Mouse (Mus musculus) lung, postnatal 0 days (tissue): ENCODE measurements at regions not wholly inside any gene's neighbourhood (a gene's known extent, or its start where the extent isn't known, plus 50 kb on each side); places are given as distances from the start of the nearest gene placed in this dataset.

ENCODE experiments used
- CTCF ChIP-seq: IDR thresholded peaks from 2 replicates; pipeline ENCODE4 v1.5.1; 2016; ENCODE audit warnings: antibody characterized with exemption, mild to moderate bottlenecking
- EP300 ChIP-seq: IDR thresholded peaks from 2 replicates; pipeline ENCODE4 v1.6.1; 2016; ENCODE audit warnings: antibody characterized with exemption, mild to moderate bottlenecking, control low read depth

GRCm38 (mm10) chr5:128515343-128515742 lies 82.5 kb upstream of the Tmem132d start:
- TF ChIP-seq CTCF (peak; percentile 85), EP300 (no peak)
